In the genomic region with DNA sequence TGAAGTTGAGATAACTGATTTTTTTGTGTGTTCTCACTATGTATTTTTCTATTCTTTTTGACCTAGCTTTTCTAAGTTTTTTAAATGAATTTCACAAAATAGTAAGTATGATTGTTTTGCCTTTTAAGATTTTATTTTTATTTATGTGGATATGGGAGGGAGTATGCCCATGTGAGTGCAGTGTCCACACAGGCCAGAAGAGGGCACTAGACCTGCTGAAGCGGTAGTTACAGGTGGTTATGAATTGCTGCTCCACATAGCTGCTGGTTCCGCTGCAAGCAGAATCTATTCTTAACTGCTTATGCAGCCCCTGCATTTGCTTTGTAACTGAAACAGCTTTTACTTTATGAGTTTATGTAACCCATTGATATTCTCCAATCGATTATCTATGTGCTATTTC, we compare ENCODE assay signal across 22 mouse cellular contexts. TPM values are rescaled to one million over a fixed set of nuclear protein-coding genes. Genes with fewer than 3 reads are reported as not detected.
A peak's percentile ranks its signal among the peaks of the same experiment; 100 is the strongest.
DNase-seq lines count a peak whose midpoint lies in the region; ATAC-seq and TF ChIP-seq lines count a peak whose summit lies in the region.
"Had no signal": no experiment of that assay in that cellular context is flagged by ENCODE, and none has a peak within 500 bp of the region (broad histone marks: within the 10 kb centered on the region; RNA-seq: fewer than 3 reads in every experiment).

No protein-coding gene starts in this region.

- H3K4me2 ChIP-seq in liver, embryonic 14.5 days (ENCODE audit: low read depth): no peak overlapping the region
- no peak overlapping the region for H3K4me2 ChIP-seq in liver, embryonic 12.5 days
- H3K4me2 ChIP-seq: embryonic facial prominence, embryonic 12.5 days had no signal

- H3K4me1 ChIP-seq in liver, embryonic 14.5 days (replicated peaks; ENCODE audit: control insufficient read depth in 2 of 2, insufficient read depth in 2 of 2, low read length in 1 of 2): no peaks in the 10 kb centered on the region
- no peaks in the 10 kb centered on the region for H3K4me1 ChIP-seq in liver, embryonic 12.5 days
- no peaks in the 10 kb centered on the region for H3K4me1 ChIP-seq in E14TG2a.4 (replicated peaks; ENCODE audit: low read depth, low read length)
- no peaks in the 10 kb centered on the region for H3K4me1 ChIP-seq in embryonic facial prominence, embryonic 10.5 days
- H3K4me1 ChIP-seq: embryonic facial prominence, embryonic 12.5 days had no signal

- TF ChIP-seq CTCF in liver, embryonic 14.5 days (IDR thresholded peaks at IDR 0.05; ENCODE audit: low read depth): peak; percentile 39
- peak; percentile 93 for TF ChIP-seq CTCF in E14TG2a.4 (conservative IDR thresholded peaks at IDR 0.05; ENCODE audit: low read length)

- 74% methylated on average over 3 of the region's 3 CpGs for WGBS in liver, embryonic 14.5 days (ENCODE audit: insufficient replicate concordance)
- WGBS in liver, embryonic 12.5 days (ENCODE audit: insufficient replicate concordance): 70% methylated on average over 3 of the region's 3 CpGs
- WGBS in embryonic facial prominence, embryonic 10.5 days: 92% methylated on average over 3 of the region's 3 CpGs

- H3K9me3 ChIP-seq in liver, embryonic 14.5 days (ENCODE audit: control insufficient read depth, low read length): no peaks in the 10 kb centered on the region
- 0 out of 2 replicates have a peak, but pooled peaks cover 7% of the 10 kb centered on the region for H3K9me3 ChIP-seq in liver, embryonic 12.5 days (replicated peaks)
- peaks cover 7% of the 10 kb centered on the region; the same call in 1 of the 2 replicates for H3K9me3 ChIP-seq in E14TG2a.4 (ENCODE audit: low read length)
- no peaks in the 10 kb centered on the region for H3K9me3 ChIP-seq in embryonic facial prominence, embryonic 10.5 days
- H3K9me3 ChIP-seq: embryonic facial prominence, embryonic 12.5 days; G1E had no signal

- no peak for TF ChIP-seq EP300 in liver, embryonic 14.5 days (IDR thresholded peaks at IDR 0.05; ENCODE audit: low read depth)

- DNase-seq in liver, embryonic 14.5 days (ENCODE audit: low read depth in 3 of 3, low spot score in 3 of 3): no peak
- peak; percentile 2 for DNase-seq in A20 (ENCODE audit: low read depth, low spot score)
- DNase-seq in ZHBTc4 (ENCODE audit: low read depth, low spot score): peak; percentile 50
- no peak for DNase-seq in embryonic facial prominence, embryonic 10.5 days (ENCODE audit: low spot score)
- DNase-seq in lung, postnatal 14 days: no peak
- DNase-seq: adrenal gland, postnatal 14 days; cerebellum, adult 2 months; gastrocnemius, postnatal 10 days; heart, adult 18-20 months; kidney, adult 9 months; layer of hippocampus, postnatal 36 days; thymus, adult 18-20 months had no signal

- H3K27ac ChIP-seq in liver, embryonic 14.5 days: no peak overlapping the region
- H3K27ac ChIP-seq in liver, embryonic 12.5 days: no peak overlapping the region
- no peak overlapping the region for H3K27ac ChIP-seq in embryonic facial prominence, embryonic 10.5 days (replicated peaks)
- H3K27ac ChIP-seq: embryonic facial prominence, embryonic 12.5 days had no signal

- no peaks in the 10 kb centered on the region for H3K36me3 ChIP-seq in liver, embryonic 14.5 days (replicated peaks; ENCODE audit: control insufficient read depth, insufficient read depth, low read depth)
- no peaks in the 10 kb centered on the region for H3K36me3 ChIP-seq in liver, embryonic 12.5 days
- no peaks in the 10 kb centered on the region for H3K36me3 ChIP-seq in E14TG2a.4 (ENCODE audit: insufficient read depth, low read length)
- no peaks in the 10 kb centered on the region for H3K36me3 ChIP-seq in embryonic facial prominence, embryonic 10.5 days (replicated peaks)
- H3K36me3 ChIP-seq: embryonic facial prominence, embryonic 12.5 days; G1E had no signal

- ATAC-seq in liver, embryonic 14.5 days (ENCODE audit: insufficient read depth): no peak
- ATAC-seq in liver, embryonic 12.5 days: no peak
- ATAC-seq: inflammation-experienced regulatory T-cells, adult 6 months had no signal

- no peak overlapping the region for H3K9ac ChIP-seq in liver, embryonic 14.5 days (replicated peaks)
- no peak overlapping the region for H3K9ac ChIP-seq in liver, embryonic 12.5 days
- H3K9ac ChIP-seq: embryonic facial prominence, embryonic 12.5 days had no signal

- no peaks in the 10 kb centered on the region for H3K27me3 ChIP-seq in liver, embryonic 14.5 days (ENCODE audit: control insufficient read depth, insufficient read depth, low read length)
- H3K27me3 ChIP-seq in liver, embryonic 12.5 days (replicated peaks): no peaks in the 10 kb centered on the region
- H3K27me3 ChIP-seq in E14TG2a.4 (ENCODE audit: insufficient read depth, low read length): no peaks in the 10 kb centered on the region
- H3K27me3 ChIP-seq in embryonic facial prominence, embryonic 10.5 days (replicated peaks; ENCODE audit: low read depth, poor library complexity, severe bottlenecking): no peaks in the 10 kb centered on the region
- H3K27me3 ChIP-seq: embryonic facial prominence, embryonic 12.5 days had no signal

- no peak overlapping the region for H3K4me3 ChIP-seq in liver, embryonic 14.5 days (ENCODE audit: insufficient read depth in 1 of 2, low read depth in 2 of 2, low read length in 2 of 2)
- H3K4me3 ChIP-seq in liver, embryonic 12.5 days: no peak overlapping the region
- no peak overlapping the region for H3K4me3 ChIP-seq in E14TG2a.4 (replicated peaks; ENCODE audit: low read length)
- no peak overlapping the region for H3K4me3 ChIP-seq in embryonic facial prominence, embryonic 10.5 days
- H3K4me3 ChIP-seq: embryonic facial prominence, embryonic 12.5 days had no signal

RNA-seq across cellular contexts. Expression of a gene that starts 29.8 kb away (rescaled TPM):
- not detected in 2 replicates for polyA plus RNA-seq in liver, embryonic 14.5 days (2012; rRNA removed)
- polyA plus RNA-seq in liver, embryonic 14.5 days (2014; fragmentation: Nextera tagmentation; extraction: Ambion mirVana): not detected in 2 replicates
- polyA plus RNA-seq in liver, embryonic 12.5 days (2016; fragmentation: Nextera tagmentation; extraction: Ambion mirVana): not detected in 2 replicates
- 0.08 TPM in 1 of 2 replicates, not detected in the other for polyA plus RNA-seq in embryonic facial prominence, embryonic 10.5 days (2016; fragmentation: Nextera tagmentation; extraction: Ambion mirVana)
- polyA plus RNA-seq: embryonic facial prominence, embryonic 12.5 days; G1E; heart, embryonic 14.5 days; large intestine, adult 2 months; liver, adult 2 months; lung, embryonic 16.5 days had no signal

RNA-seq across cellular contexts. Expression of a gene that starts 33.1 kb away (rescaled TPM):
- polyA plus RNA-seq in liver, embryonic 14.5 days (2012; rRNA removed): not detected in 2 replicates
- polyA plus RNA-seq in liver, embryonic 14.5 days (2014; fragmentation: Nextera tagmentation; extraction: Ambion mirVana): not detected in 2 replicates
- not detected in 2 replicates for polyA plus RNA-seq in liver, embryonic 12.5 days (2016; fragmentation: Nextera tagmentation; extraction: Ambion mirVana)
- polyA plus RNA-seq in embryonic facial prominence, embryonic 10.5 days (2016; fragmentation: Nextera tagmentation; extraction: Ambion mirVana): not detected in 2 replicates
- polyA plus RNA-seq: cerebellum, adult 2 months; embryonic facial prominence, embryonic 12.5 days; G1E; heart, embryonic 14.5 days; inflammation-experienced regulatory T-cells, adult 6 months; large intestine, adult 2 months; liver, adult 2 months; lung, embryonic 16.5 days; neural tube, embryonic 11.5 days had no signal

Comparison
In these comparisons a context has a peak if more than half of its experiments do, and no peak if none do; other contexts are left out.
1. DNase-seq: peak in A20 (single experiment) and ZHBTc4 (single experiment); none in liver, embryonic 14.5 days (0 of 3), embryonic facial prominence, embryonic 10.5 days (single experiment) and lung, postnatal 14 days (single experiment).